Mouse (Mus musculus) right cerebral cortex, adult 2 months (tissue): ENCODE data around the gene Lsp1.

ENCODE experiments used
- DNase-seq, 2 experiments: peaks; one replicate each; pipeline ENCODE4 v3.0.0; 2021 to 2022; ENCODE audit warnings: low spot score in 2 of 2

Gene Lsp1

DNA sequence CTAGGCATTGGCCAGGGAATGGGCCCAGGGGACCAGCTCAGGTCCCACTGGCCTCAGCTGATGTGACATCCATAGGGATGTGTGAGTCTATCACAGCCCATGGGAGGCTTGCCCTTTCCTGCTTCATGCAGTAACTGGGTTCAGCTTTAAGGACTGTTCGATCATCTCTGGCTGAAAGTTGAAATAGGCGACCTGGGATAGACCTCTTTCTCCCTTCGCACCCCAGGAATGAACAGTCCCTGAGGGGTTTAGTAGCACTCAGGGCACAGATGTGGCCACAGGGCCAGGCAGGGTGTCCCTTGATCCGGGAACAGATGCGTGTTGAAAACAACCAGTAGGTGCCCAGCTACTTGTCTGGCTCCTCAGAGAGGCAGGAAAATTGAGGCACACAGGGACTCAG is 15.7 kb downstream of the Lsp1 start:
- DNase-seq, result no peak

DNA sequence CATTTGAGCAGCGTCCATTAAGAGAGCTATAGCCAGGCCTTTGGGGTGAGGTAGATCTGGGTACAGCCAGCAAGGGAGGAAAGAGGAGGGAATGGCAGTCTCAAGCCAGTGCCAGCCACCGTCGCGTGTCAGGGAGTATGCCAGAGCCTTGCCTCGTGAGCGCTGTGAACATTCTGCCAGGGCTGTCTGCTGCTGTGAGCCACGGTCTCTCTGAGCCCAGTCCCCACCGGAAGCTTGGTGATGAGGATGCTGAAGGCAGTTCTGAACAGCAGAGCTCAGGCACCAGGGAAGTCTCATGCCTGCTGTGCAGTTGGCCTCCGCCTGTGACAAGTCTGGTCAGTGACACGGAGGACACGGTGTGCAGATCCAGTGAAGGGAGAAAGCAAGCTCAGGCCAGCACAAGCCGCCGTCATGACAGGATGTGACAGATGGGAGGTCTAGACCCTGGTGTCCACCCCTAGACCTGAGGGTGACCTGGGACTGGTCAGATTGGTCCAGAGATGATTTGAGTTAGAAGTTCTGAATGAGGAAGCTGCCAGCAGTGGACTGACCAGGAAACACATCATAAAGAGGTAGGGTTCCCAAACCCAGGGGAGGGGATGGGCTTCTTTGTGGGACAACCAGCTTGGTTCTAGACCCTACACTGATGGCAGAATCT is 16.3 kb downstream of the Lsp1 start:
- DNase-seq, result peak in 1 of 2 experiments; percentile 17

DNA sequence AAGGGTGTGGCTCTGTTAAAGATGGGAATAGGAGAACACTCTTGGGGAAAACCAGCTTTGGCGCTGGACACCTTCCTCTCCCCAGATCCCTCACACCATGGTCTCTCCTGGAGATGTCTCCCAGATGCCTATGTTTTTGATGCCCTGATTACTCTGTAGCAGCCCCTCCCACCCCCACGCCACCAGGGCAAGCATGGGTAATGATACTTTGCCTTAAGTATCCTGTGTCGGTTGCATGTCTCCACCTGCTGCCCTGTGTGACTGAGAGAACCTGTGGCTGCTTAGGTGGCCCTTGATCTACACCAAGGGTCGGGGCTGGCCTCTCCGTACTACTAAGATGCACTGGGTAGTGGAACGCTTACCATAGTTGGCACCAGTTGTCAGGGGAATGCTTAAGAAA is 17.4 kb downstream of the Lsp1 start:
- DNase-seq, result no peak

DNA sequence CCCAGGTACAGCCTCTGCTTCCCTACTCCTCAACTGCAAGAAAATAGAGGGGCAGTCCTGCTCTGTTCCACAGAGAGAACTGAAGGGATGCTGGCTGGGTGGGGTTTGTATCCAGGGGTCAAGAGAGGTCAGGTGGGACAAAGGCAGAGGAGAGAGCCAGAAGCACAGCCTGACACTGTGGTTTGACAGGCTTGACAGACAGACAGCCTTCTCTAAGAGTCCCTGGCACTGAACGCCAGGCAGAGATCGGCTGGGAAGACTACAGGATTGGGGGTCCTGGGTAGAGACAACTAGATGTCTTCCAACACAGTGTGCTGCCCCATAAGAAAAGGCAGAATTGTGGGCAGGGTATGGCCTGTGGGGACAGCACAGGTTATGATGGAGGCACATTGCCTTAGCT is 18.0 kb downstream of the Lsp1 start:
- no peak for DNase-seq

DNA sequence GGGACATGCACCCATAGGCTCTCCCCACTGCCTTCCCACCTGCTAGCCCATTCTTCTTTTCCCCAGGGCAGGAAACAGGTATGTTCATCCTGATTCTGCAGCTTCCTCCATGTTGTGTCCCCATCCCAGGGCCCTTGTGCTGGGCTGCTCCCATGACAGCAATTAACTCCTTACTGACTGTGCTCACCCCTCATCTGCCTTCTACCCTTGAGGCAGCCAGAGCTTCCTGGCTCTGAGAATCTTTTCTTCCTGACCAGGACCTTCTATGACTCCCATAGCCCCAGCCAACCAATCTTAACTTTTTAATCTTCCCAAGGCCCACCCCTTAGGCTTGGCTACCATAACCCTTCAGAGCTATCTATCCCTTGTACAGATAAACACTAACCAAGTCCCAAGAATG is 18.7 kb downstream of the Lsp1 start:
- no peak for DNase-seq

DNA sequence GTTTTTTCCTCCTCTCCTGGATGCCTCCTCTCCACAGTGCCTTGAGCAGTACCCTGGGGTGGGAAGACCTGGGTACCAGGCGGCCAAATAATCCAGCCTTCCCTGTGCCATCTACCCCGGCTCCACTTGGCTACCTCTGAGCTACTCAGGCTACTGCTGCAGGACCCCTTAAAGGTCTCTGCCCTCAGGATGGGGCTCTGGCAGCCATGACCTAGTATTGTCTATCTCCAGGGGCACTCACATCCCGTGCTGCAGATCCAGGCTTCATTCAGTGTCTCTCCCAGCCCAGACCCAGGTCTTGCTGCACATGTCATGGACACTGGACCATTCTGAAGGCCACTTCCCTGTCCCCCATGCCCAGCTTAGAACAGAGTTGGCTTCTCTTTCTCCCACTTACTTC is 19.3 kb downstream of the Lsp1 start:
- DNase-seq, result no peak

DNA sequence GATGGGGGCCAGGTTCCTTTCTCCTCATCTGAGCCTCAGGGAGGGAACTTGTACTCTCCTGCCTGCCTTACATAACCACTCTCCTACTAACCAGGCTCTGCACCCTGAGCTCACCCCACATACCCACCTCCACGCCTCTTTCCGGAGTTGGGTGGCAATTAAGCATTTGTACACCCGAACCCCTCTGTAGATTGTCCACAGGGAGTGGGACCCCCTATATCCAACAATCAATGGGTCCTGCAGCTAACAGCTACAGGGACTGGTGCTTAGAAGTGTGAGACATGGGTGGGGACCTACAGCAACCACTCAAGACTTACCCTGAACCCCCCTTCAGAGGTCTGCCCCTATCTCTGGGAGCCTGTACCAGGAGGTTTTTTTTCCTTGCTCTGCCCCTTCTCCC is 20.1 kb downstream of the Lsp1 start:
- no peak for DNase-seq

DNA sequence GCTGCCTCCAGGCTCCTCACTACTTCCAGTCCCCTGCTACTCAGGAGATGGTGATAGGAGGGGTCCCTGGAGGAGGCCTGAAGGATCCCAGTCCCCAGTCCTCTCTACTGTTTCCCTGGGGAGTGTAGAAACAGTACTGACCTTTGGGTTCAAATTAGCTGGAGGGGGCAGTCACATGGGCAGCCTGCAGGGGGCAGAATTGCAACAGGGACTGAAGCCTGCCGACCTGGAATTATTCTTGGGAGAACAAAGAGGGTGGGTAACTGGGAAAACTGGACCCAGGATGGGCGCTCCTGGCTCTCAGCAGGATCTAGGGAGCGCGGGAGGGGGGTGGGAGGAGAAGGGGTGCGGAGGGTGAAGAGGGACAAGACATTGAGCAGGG is 20.6 kb downstream of the Lsp1 start:
- peak in 1 of 2 experiments; percentile 20 for DNase-seq

DNA sequence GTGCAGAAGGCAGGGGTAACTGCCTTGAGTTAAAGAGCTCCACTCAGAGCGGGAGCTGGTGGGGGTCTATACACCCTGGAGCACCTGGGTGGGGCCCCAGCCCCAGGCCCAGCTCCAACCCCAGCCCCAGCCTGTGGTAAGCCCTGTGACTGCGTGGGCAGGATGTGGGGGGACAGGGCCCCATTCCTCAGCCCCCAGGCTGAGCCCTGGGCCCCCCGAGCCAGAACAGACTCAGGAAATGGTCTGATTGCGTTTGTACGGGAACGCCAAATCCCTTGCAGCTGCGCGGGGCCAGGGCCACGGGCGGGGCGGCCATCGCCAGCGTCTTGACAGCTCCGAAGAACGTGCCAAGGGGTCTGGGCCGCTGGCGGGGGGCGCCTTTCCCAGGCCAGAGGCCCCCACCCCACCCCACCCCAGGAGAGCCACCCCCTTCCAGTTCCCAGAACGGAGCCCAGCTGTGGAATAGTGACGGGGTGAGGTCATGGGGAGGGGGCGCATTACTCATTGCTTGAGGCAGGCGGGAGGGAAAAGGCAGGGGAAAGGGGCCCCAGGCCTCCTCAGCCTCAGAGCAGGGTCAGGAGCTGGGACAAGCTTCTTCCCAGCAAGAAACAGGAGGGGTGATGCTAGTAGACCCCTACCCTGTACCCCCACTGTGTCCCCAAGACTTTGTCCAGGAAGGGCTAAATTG is 21.1 kb downstream of the Lsp1 start:
- DNase-seq, result no peak

DNA sequence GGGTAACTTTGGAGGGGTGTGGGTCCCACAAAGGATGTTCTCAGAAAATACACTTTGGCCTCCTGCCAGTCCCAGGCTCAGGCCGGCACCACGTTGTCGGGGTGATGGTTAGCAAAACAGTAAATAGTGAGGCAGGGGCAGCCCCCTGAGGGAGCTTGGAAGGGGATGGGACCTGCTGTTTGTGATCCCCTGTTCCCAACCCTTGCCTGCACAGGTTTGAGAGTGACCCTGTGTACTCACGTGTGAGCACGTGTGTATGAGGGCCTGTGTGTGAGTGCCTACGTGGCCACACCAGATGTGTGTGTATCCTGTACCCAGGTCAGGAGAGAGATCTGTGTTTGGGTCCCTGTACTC is 21.6 kb downstream of the Lsp1 start:
- DNase-seq, result no peak

DNA sequence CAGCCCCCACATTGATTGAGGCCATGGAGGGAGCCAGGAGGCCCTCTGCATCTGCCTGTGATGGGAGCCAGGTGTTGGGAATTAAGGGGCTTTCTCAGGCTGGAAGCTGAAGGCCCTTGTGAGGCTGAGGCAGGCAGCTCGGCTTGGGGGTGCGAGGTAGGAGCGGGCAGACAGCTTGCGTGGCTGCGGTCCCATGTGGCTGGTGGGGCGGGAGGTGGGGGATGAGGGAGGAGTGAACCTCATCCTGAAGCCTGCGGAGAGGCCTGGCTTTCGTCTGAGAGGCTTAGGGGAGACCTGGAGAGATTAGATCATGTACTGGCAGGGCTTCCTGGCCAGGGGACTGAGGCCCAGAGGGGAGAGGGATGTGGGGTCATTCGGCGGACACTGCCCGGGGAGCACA is 22.5 kb downstream of the Lsp1 start:
- DNase-seq, result no peak

DNA sequence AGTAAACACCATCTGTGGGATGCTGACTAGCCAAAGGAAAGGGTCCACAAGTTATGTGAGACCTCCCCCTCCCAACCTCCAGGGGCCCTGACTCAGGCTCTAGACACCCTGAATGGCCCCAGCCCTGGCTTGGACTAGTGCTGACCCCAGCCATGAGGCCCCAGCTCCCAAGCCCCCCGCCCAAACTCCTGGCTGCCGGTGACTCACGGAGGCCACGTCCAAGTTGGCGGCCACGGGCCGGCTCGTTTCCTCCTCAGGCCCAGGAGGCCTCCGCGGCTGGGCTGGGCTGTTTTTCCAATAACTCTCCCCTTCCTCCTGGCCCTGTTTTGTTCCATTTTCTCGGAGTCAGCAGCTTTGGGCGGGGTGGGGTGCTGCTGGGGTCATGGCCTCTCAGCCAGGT is 24.2 kb downstream of the Lsp1 start:
- no peak for DNase-seq

DNA sequence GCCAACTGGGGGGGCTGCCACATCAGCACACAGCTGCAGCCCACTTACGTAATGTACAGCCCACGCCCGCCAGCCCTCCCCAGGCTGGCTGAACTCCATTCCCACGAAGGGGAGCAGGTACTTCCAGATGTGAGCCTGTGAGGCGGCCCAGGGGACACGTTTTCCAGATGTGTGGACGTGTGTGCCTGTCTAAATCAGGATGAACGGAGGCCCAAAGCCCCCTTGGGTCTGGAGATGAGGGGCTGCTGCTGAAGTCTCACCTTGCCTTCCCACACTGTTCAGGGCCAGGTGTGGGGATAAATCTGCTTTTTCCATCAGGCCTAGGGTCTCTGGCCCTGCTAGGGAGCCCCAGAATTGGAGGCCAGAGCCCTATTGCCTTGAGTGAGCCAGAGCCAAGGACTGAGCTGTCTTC is 26.1 kb downstream of the Lsp1 start:
- no peak for DNase-seq

DNA sequence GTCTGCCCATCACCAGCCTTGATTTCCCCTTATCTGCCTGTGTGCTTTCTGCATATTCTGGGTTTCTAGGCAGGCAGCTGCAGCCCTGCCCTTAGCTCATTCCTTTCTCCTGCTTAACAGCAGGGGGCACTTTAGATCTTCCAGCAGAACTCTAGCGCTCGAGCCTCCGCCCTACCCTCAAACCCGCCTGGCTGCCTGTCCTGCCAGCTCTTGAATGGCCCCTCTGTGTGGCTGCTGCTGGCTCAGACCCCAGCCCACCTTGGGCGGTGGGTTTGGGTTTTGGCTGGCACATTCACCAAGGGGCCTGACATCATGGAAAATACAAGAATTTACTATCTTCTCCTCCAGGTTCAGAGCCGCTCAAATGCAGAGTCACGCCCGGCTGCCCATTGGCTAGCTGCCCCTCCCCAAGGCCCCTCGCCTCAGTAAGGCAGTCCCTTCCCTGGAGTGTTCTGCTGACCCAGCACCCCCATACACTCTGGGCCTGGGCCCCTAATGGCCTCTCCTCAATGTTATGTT is 26.8 kb downstream of the Lsp1 start:
- DNase-seq, result peak; percentile 15 to 22

DNA sequence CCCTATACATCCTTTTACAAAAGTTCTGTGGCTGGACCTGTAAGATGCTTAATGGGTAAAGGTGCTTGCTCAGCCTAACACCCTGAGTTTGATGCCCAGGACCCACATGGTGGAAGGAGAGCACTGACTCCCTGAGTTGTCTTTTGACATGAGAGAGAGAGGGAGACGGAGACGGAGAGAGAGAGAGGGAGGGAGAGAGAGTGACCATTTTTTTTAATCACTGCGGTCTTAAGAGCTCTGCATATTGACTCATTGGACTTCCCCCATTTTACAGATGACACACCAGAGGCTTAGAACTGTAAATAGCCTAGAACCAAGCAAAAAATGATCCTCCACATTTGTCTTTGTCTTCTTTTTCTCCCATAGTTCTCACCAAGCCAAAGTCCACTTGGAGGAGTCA is 27.4 kb downstream of the Lsp1 start:
- no peak for DNase-seq

DNA sequence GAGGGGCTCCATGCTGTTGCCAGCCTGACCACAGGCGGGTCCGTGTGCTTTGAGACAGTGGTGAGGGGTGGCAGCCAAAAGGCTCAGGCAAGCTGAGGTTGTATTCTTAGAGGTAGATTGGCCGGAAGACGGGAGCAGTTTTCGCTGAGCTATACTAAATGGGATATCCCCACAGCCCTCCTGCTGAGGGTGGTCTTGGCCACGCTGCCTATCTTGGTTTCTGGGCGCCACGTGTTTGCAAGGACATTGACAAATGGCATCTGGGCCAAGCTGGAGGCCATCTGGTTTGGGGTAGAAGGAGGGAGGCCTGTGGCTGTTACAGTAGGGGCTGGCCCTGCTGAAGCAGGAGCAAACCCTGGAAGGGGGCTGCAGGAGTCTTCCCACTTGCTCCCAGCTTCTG is 32.9 kb downstream of the Lsp1 start:
- no peak for DNase-seq

DNA sequence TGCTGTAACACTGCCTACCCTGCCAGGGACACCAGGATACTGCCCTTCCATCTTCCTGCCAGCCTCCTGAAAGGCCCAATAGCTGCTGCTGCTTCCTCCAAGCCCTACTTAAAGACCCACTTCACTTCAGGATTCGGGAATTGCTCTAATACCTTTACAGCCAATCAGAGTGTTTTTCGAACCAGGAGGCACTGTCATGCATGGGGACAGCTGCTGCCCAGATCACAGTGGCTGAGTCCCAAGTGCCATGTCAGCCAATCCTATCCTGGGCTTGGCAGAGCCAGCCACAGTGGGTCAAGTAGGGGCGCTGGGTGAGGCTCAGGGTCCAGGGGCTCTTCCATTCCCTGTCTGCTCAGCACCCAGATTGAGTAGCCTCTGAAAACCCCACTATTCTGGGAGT is 35.5 kb downstream of the Lsp1 start:
- no peak for DNase-seq

DNA sequence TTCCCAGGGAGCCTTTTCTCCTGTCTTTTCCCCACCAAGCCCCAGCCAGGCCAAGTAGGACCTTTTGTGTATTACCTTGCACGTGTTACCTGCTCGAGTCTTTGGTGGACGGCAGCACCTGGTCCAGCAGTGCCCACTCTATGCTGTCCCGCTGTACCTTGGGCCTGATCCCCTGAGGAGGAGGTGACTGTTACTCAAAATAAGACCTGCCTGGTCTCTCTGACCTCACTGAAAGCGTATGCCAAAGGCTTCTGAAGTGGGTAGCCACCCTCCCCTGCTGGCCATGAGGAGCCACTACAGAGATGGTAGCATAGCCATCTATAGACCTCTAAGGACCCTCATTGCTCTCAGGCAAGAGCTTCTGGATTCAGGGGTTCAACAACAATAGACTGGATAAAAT is 36.2 kb downstream of the Lsp1 start:
- no peak for DNase-seq

DNA sequence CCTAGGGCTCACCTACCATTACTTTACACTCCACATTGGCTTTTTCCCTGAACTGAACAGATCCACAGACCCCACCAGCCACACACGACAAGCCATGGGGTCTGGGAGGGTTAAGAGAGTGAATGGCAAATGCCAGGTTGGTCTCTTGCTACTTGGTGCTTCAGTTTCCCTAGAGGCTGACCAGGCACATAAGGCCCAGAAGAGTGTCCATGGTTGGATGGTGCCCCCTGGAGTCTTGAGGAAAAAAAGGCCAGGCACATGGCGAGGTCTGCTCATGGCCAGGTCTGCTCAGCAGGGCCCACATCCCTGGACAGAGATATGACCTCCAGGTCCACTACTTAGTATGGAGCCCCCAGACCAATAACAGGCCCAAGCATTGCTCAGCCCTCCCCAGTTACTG is 37.2 kb downstream of the Lsp1 start:
- DNase-seq, result peak; percentile 16 to 19

DNA sequence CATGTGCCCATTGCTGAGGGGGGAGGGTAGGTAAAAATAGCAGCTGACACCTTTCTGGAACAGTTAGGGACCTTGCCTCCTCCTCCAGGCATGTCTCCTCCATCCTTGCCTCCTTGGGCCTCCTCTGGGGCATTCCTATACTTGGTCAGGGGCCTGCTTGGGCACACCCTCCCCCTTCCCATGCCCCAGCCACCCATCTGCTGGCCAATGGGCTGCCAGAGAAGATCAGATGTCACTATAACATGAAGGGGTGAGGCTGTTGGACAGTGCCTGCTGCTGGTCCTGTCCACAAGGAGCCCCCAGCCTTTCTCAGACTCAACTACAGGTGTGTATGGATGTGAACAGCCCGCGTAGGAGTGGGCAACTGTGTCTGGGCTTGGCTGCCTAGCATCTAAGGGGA is 38.0 kb downstream of the Lsp1 start, which contains the start of gene Tnnt3:
Gene Tnnt3 (plus strand): TSS at position 262 of the 400 bp plus-strand sequence.
- DNase-seq, result no peak

DNA sequence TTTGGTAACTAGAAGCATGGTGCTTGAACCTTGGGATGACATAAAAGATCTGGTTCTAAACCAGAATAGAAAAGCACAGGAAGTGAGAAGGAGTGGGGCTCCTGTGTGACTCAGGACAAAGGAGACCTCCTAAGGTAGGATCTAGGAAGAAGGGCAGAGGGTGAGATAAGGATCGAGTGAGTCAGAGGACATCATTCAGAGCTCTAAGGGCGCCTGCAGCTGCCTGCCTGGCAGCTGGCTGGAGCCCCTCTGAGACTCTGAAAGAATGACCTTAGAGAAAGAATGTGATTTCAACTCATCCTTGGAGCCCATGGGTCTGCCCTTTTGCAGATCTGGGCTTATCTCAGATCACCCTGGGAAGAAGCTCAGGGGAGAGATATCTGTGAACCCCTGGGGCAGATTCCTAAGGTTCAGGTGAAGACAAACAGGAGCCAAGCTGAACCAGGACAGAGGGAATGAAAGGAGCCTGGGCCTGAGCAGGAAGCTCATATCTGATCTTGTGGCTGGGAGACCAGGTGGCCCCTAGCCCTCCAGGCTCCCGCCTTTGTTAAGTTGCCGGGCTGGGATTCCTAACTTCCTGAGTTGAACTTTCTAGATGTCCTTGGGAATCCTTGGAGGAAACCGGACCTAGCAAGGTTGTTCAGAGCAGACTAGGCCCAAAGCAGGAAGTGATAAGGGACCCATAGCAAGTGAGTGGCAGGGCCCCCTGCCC is 38.6 kb downstream of the Lsp1 start:
- no peak for DNase-seq

DNA sequence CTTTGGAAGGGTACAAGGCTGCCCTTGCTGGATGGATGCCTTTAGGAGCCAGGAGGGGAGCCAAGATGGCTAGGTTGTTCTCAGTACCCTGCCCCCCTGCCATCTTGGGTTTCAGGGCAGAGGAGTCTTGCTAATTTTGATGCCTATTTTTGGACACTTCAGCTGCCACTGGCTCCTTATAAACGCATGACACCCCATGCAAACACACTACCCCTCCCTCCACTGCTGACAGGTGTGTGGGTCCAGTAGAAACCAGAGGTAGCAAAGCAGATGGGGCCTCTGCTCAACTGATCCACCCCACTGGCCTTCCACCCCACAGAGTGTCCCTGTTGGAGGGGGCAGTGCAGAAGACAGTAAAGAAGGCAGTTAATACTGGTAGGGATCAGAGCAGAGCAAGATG is 39.4 kb downstream of the Lsp1 start:
- no peak for DNase-seq

DNA sequence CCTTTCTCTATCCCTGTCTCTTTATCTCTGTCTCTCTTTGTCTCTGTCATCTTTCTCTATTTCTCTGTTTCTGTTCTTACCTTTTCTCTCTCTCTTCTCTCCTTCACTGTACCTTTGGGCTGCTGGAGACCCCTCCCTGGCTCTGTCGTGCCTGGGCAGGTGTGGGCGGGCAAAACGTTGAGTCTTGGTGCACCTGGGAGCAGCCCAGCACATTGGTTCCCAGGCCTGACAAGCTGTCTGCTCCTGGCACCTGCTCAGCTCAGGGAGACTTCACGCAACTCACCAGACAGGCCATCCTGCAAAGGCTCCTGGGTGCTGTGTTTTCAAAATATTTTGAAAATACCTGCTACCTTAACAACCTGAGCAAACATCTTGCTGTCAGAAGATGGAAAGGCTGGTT is 42.6 kb downstream of the Lsp1 start:
- no peak for DNase-seq
